Mouse (Mus musculus) heart, embryonic 12.5 days (tissue): ENCODE data around the gene Hyal5. TPM values are rescaled to one million over a fixed set of nuclear protein-coding genes. Genes with fewer than 3 reads are reported as not detected.

Experiments
- ATAC-seq: fragments of 200-750 bp; cut with Nextera tagmentation; 2 replicates; pipeline ENCODE4 v1.8.0; 2017; ENCODE audit warnings: moderate TSS enrichment, moderate library complexity; ENCODE audit not compliant: insufficient number of reproducible peaks, low FRiP score
- H3K27ac ChIP-seq: fragments of 300-500 bp; sonication (generic); 2 replicates; pipeline ENCODE4 v1.5.1; 2016; ENCODE audit warnings: mild to moderate bottlenecking, moderate library complexity; ENCODE audit not compliant: poor library complexity, severe bottlenecking
- H3K27me3 ChIP-seq: fragments of 300-500 bp; sonication (generic); replicated peaks from 2 replicates; pipeline ENCODE4 v1.6.1; 2016; ENCODE audit warnings: mild to moderate bottlenecking, moderate library complexity
- H3K36me3 ChIP-seq: fragments of 300-500 bp; sonication (generic); 2 replicates; pipeline ENCODE4 v1.6.1; 2016; ENCODE audit warnings: mild to moderate bottlenecking, moderate library complexity
- H3K4me1 ChIP-seq: fragments of 300-500 bp; sonication (generic); replicated peaks from 2 replicates; pipeline ENCODE4 v1.6.1; 2016; ENCODE audit warnings: mild to moderate bottlenecking
- H3K4me2 ChIP-seq: fragments of 300-500 bp; sonication (generic); 2 replicates; pipeline ENCODE4 v1.6.1; 2016; ENCODE audit warnings: mild to moderate bottlenecking, moderate library complexity
- H3K4me3 ChIP-seq: fragments of 300-500 bp; sonication (generic); 2 replicates; pipeline ENCODE4 v1.5.1; 2016; ENCODE audit warnings: mild to moderate bottlenecking
- H3K9ac ChIP-seq: fragments of 300-500 bp; sonication (generic); 2 replicates; pipeline ENCODE4 v1.6.1; 2016; ENCODE audit warnings: mild to moderate bottlenecking, moderate library complexity
- H3K9me3 ChIP-seq: fragments of 300-500 bp; sonication (generic); replicated peaks from 2 replicates; pipeline ENCODE4 v1.6.1; 2016; ENCODE audit warnings: mild to moderate bottlenecking, moderate library complexity
- WGBS: fragments of 180-500 bp; shearing (Covaris S2); methylation state at CpG from one replicate; pipeline ENCODE4 v1.1.7; 2016; 5-methylcytosine and 5-hydroxymethylcytosine counted together
- polyA plus RNA-seq: library from polyadenylated mRNA; unstranded; fragments of >200 nt; fragmentation: Nextera tagmentation; extraction: Ambion mirVana; gene quantifications from 2 replicates; pipeline ENCODE4 v1.2.1, GENCODE M21; 2016

The Hyal5 gene
- polyA plus RNA-seq, 1 experiment from 2014 or later: not detected

- Histone ChIP-seq H3K4me2 (no peak overlapping the region), H3K27me3 (no peaks in the 10 kb centered on the region), H3K36me3 (no peaks in the 10 kb centered on the region), H3K27ac (no peak overlapping the region), H3K9ac (no peak overlapping the region), H3K4me1 (no peaks in the 10 kb centered on the region), H3K9me3 (peaks cover 14% of the 10 kb centered on the region), H3K4me3 (no peak overlapping the region)
- ATAC-seq: no peak
- 82% methylated on average over 11 of the region's 11 CpGs for WGBS
Measured at GRCm38 (mm10) chr6:24925076-24925785, 67.4 kb downstream of the Hyal5 start.

Other genes with a start within 250 kb of the Hyal5 start
- 66.1 and 66.7 TPM in 2 replicates for gene Wasl, start 193.0 kb upstream of the Hyal5 start, polyA plus RNA-seq
- gene Hyal6, start 124.8 kb upstream of the Hyal5 start, polyA plus RNA-seq: not detected in 2 replicates
- gene Hyal4, start 109.7 kb upstream of the Hyal5 start, polyA plus RNA-seq: not detected in 2 replicates
- not detected in 2 replicates for gene Spam1, start 66.8 kb upstream of the Hyal5 start, polyA plus RNA-seq
- gene Tmem229a, start 98.3 kb downstream of the Hyal5 start, polyA plus RNA-seq: 0.13 and 0.19 TPM in 2 replicates